Mouse (Mus musculus): Measurements from ENCODE around the gene Nav1. TPM values are rescaled to one million over a fixed set of nuclear protein-coding genes. Genes with fewer than 3 reads are reported as not detected.

Gene Nav1
- 11.0 and 14.5 TPM in 2 replicates for polyA plus RNA-seq (2015; fragmentation: Nextera tagmentation; extraction: Ambion mirVana)

- no peak within 1 kb of the TSS for H3K27ac ChIP-seq
- H3K36me3 ChIP-seq, result no peaks in the 10 kb centered on the region
- WGBS, result 44% methylated on average over 7 of the region's 7 CpGs
- no peak within 1 kb of the TSS for H3K4me2 ChIP-seq
- no peak within 1 kb of the TSS for H3K4me3 ChIP-seq (replicated peaks)
- H3K9ac ChIP-seq, result no peak within 1 kb of the TSS
- peaks cover 4% of the 10 kb centered on the region; the same call in 1 of the 2 replicates for H3K4me1 ChIP-seq
- no peak for ATAC-seq (ENCODE audit: insufficient read depth, low FRiP score, low read depth)
- no peaks in the 10 kb centered on the region for H3K27me3 ChIP-seq (replicated peaks)
- H3K9me3 ChIP-seq, result no peaks in the 10 kb centered on the region
These were observed at the start of gene Nav1 for GRCm38 (mm10) chr1:135607019-135607418. Nav1 (minus strand) TSS chr1:135607295.

GRCm38 (mm10) chr1:135653909-135654308 is 46.8 kb upstream of the Nav1 start:
- 86% methylated on average over 6 of the region's 6 CpGs for WGBS
- H3K36me3 ChIP-seq, result no peaks in the 10 kb centered on the region
- ATAC-seq (ENCODE audit: insufficient read depth, low FRiP score, low read depth), result no peak
- no peak overlapping the region for H3K27ac ChIP-seq
- no peak overlapping the region for H3K4me2 ChIP-seq
- H3K9ac ChIP-seq, result no peak overlapping the region
- H3K27me3 ChIP-seq (replicated peaks), result no peaks in the 10 kb centered on the region
- H3K4me3 ChIP-seq (replicated peaks), result no peak overlapping the region
- H3K4me1 ChIP-seq, result peaks cover under 1% of the 10 kb centered on the region; the same call in 1 of the 2 replicates
- no peaks in the 10 kb centered on the region for H3K9me3 ChIP-seq

GRCm38 (mm10) chr1:135645459-135646195 is 38.5 kb upstream of the Nav1 start:
- Histone ChIP-seq H3K4me1 (peaks cover 4% of the 10 kb centered on the region; the same call in 1 of the 2 replicates), H3K36me3 (no peaks in the 10 kb centered on the region), H3K4me3 (replicated peaks) (no peak overlapping the region), H3K9me3 (no peaks in the 10 kb centered on the region), H3K9ac (no peak overlapping the region), H3K27ac (no peak overlapping the region), H3K27me3 (replicated peaks) (no peaks in the 10 kb centered on the region), H3K4me2 (no peak overlapping the region)
- 78% methylated on average over 8 of the region's 8 CpGs for WGBS
- ATAC-seq (ENCODE audit: insufficient read depth, low FRiP score, low read depth), result no peak

- Histone ChIP-seq H3K9me3 (no peaks in the 10 kb centered on the region), H3K27me3 (replicated peaks) (no peaks in the 10 kb centered on the region), H3K4me2 (no peak overlapping the region), H3K9ac (no peak overlapping the region), H3K36me3 (no peaks in the 10 kb centered on the region), H3K4me3 (replicated peaks) (no peak overlapping the region), H3K4me1 (peaks cover 4% of the 10 kb centered on the region; the same call in 1 of the 2 replicates), H3K27ac (no peak overlapping the region)
- no peak for ATAC-seq (ENCODE audit: insufficient read depth, low FRiP score, low read depth)
- 47% methylated on average over 5 of the region's 5 CpGs for WGBS
These were observed 37.0 kb upstream of the Nav1 start for GRCm38 (mm10) chr1:135644110-135644509.

- Histone ChIP-seq H3K9ac (no peak overlapping the region), H3K4me2 (no peak overlapping the region), H3K9me3 (no peaks in the 10 kb centered on the region), H3K36me3 (no peaks in the 10 kb centered on the region), H3K27ac (no peak overlapping the region), H3K4me1 (peaks cover 4% of the 10 kb centered on the region; the same call in 1 of the 2 replicates), H3K27me3 (replicated peaks) (no peaks in the 10 kb centered on the region), H3K4me3 (replicated peaks) (no peak overlapping the region)
- 69% methylated on average over 3 of the region's 3 CpGs for WGBS
- ATAC-seq (ENCODE audit: insufficient read depth, low FRiP score, low read depth), result no peak
These were observed 36.6 kb upstream of the Nav1 start for GRCm38 (mm10) chr1:135643691-135644090.

GRCm38 (mm10) chr1:135639853-135640252 is 32.8 kb upstream of the Nav1 start:
- no peak for ATAC-seq (ENCODE audit: insufficient read depth, low FRiP score, low read depth)
- H3K27ac ChIP-seq, result no peak overlapping the region
- 87% methylated on average over 7 of the region's 7 CpGs for WGBS
- no peak overlapping the region for H3K4me3 ChIP-seq (replicated peaks)
- no peaks in the 10 kb centered on the region for H3K27me3 ChIP-seq (replicated peaks)
- H3K9ac ChIP-seq, result no peak overlapping the region
- no peaks in the 10 kb centered on the region for H3K36me3 ChIP-seq
- no peak overlapping the region for H3K4me2 ChIP-seq
- H3K9me3 ChIP-seq, result no peaks in the 10 kb centered on the region
- H3K4me1 ChIP-seq, result peaks cover 4% of the 10 kb centered on the region; the same call in 1 of the 2 replicates

GRCm38 (mm10) chr1:135639093-135639492 is 32.0 kb upstream of the Nav1 start:
- Histone ChIP-seq H3K4me3 (replicated peaks) (no peak overlapping the region), H3K36me3 (no peaks in the 10 kb centered on the region), H3K9me3 (no peaks in the 10 kb centered on the region), H3K9ac (no peak overlapping the region), H3K27me3 (replicated peaks) (no peaks in the 10 kb centered on the region), H3K4me1 (no peaks in the 10 kb centered on the region; the same call in 1 of the 2 replicates), H3K4me2 (no peak overlapping the region), H3K27ac (no peak overlapping the region)
- WGBS, result 79% methylated on average over 1 of the region's 1 CpGs
- ATAC-seq (ENCODE audit: insufficient read depth, low FRiP score, low read depth), result no peak

- Histone ChIP-seq H3K4me3 (replicated peaks) (no peak overlapping the region), H3K27me3 (replicated peaks) (no peaks in the 10 kb centered on the region), H3K9me3 (no peaks in the 10 kb centered on the region), H3K27ac (no peak overlapping the region), H3K9ac (no peak overlapping the region), H3K4me2 (no peak overlapping the region), H3K4me1 (no peaks in the 10 kb centered on the region), H3K36me3 (no peaks in the 10 kb centered on the region)
- 15% methylated on average over 3 of the region's 3 CpGs for WGBS
- ATAC-seq (ENCODE audit: insufficient read depth, low FRiP score, low read depth), result no peak
These were observed 30.5 kb upstream of the Nav1 start for GRCm38 (mm10) chr1:135637574-135638008.

- H3K4me1 ChIP-seq, result peaks cover 12% of the 10 kb centered on the region; the same call in 1 of the 2 replicates
- WGBS, result 52% methylated on average over 6 of the region's 6 CpGs
- no peak overlapping the region for H3K4me2 ChIP-seq
- H3K27me3 ChIP-seq (replicated peaks), result no peaks in the 10 kb centered on the region
- H3K9ac ChIP-seq, result no peak overlapping the region
- no peak overlapping the region for H3K27ac ChIP-seq
- ATAC-seq (ENCODE audit: insufficient read depth, low FRiP score, low read depth), result no peak
- H3K4me3 ChIP-seq (replicated peaks), result no peak overlapping the region
- no peaks in the 10 kb centered on the region for H3K36me3 ChIP-seq
- H3K9me3 ChIP-seq, result no peaks in the 10 kb centered on the region
These were observed 29.0 kb upstream of the Nav1 start for GRCm38 (mm10) chr1:135636111-135636511.

- no peaks in the 10 kb centered on the region for H3K36me3 ChIP-seq
- H3K4me2 ChIP-seq, result no peak overlapping the region
- ATAC-seq (ENCODE audit: insufficient read depth, low FRiP score, low read depth), result no peak
- H3K9me3 ChIP-seq, result no peaks in the 10 kb centered on the region
- no peak overlapping the region for H3K4me3 ChIP-seq (replicated peaks)
- H3K9ac ChIP-seq, result no peak overlapping the region
- H3K4me1 ChIP-seq, result peaks cover 12% of the 10 kb centered on the region; the same call in 1 of the 2 replicates
- WGBS, result 74% methylated on average over 11 of the region's 11 CpGs
- no peaks in the 10 kb centered on the region for H3K27me3 ChIP-seq (replicated peaks)
- no peak overlapping the region for H3K27ac ChIP-seq
These were observed 28.4 kb upstream of the Nav1 start for GRCm38 (mm10) chr1:135635323-135636064.

GRCm38 (mm10) chr1:135634791-135635190 is 27.7 kb upstream of the Nav1 start:
- H3K9me3 ChIP-seq, result no peaks in the 10 kb centered on the region
- peaks cover 12% of the 10 kb centered on the region; the same call in 1 of the 2 replicates for H3K4me1 ChIP-seq
- H3K4me2 ChIP-seq, result no peak overlapping the region
- 15% methylated on average over 6 of the region's 6 CpGs for WGBS
- no peak overlapping the region for H3K4me3 ChIP-seq (replicated peaks)
- no peak overlapping the region for H3K27ac ChIP-seq
- H3K27me3 ChIP-seq (replicated peaks), result no peaks in the 10 kb centered on the region
- no peak overlapping the region for H3K9ac ChIP-seq
- no peaks in the 10 kb centered on the region for H3K36me3 ChIP-seq
- no peak for ATAC-seq (ENCODE audit: insufficient read depth, low FRiP score, low read depth)

GRCm38 (mm10) chr1:135633884-135634283 is 26.8 kb upstream of the Nav1 start:
- Histone ChIP-seq H3K4me2 (no peak overlapping the region), H3K4me3 (replicated peaks) (no peak overlapping the region), H3K27ac (no peak overlapping the region), H3K36me3 (no peaks in the 10 kb centered on the region), H3K27me3 (replicated peaks) (no peaks in the 10 kb centered on the region), H3K4me1 (peaks cover 12% of the 10 kb centered on the region; the same call in 1 of the 2 replicates), H3K9ac (no peak overlapping the region), H3K9me3 (no peaks in the 10 kb centered on the region)
- WGBS, result 75% methylated on average over 2 of the region's 2 CpGs
- ATAC-seq (ENCODE audit: insufficient read depth, low FRiP score, low read depth), result no peak
